Mouse (Mus musculus) urinary bladder, adult 18-20 months (tissue): ENCODE measurements at regions not wholly inside any gene's neighbourhood (a gene's known extent, or its start where the extent isn't known, plus 50 kb on each side); places are given as distances from the start of the nearest gene placed in this dataset.
A peak's percentile ranks its signal among the peaks of the same experiment; 100 is the strongest.
"Not testable (repeated sequence)": the region's sequence is repeated elsewhere in the genome, so short reads cannot be mapped to it uniquely, and the experiment has no call there.

ENCODE experiments used
- DNase-seq, 2 experiments: peaks; one replicate each; pipeline ENCODE4 v3.0.0; 2022; ENCODE audit warnings: low spot score in 2 of 2, mixed read lengths in 2 of 2

DNA sequence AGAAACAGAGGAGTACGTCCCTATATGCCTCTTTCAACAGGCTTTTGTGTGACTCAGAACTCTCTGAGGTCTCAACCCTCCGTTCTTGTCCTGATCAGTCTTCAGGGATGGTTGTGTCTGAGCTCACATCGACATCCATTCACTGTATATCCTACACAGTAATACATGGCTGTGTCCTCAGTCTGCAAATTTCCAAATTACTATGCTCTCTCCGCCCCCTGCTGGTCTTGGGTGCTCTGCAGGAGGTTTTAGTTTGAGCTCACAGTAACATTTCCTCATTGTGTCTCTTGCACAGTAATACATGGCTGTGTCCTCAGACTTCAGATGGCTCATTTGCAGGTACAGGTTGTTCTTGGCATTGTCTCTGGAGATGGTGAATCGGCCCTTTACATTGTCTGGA, 53.5 kb downstream of the Adam6a start:
- not testable (repeated sequence) for DNase-seq

DNA sequence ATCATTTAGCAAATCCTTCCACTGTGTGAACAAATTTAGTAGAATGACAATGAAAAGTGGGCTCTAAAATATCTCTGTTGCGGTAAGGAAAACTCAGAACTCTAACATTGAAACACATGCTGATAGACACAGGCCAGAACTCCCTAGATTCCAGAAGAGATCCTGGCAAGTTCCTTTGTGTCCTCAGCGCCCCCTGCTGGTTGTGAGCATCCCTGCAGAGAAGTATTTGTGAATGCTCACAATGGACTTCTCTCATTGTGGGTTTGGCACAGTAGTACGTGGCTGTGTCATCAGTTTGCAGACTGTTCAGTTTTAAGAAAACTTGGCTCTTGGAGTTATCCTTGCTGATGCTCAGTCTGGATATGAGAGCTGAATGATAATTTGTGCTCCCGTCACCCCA, 67.2 kb downstream of the Adam6a start:
- peak in 1 of 2 experiments; percentile 13 for DNase-seq

DNA sequence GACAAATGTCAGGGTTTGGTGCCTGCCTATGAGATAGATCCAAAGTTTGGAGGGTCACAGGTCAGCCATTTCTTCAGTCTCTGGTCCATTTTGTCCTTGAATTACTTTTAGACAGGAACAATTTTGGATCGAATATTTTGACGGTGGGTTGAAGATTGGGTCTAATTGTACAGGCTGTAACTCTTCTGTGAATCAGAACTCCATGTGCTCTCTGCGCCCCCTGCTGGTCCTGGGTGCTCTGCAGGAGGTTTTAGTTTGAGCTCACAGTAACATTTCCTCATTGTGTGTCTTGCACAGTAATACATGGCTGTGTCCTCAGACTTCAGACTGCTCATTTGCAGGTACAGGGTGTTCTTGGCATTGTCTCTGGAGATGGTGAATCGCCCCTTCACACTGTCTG, 81.5 kb downstream of the Adam6a start:
- DNase-seq = not testable (repeated sequence)

DNA sequence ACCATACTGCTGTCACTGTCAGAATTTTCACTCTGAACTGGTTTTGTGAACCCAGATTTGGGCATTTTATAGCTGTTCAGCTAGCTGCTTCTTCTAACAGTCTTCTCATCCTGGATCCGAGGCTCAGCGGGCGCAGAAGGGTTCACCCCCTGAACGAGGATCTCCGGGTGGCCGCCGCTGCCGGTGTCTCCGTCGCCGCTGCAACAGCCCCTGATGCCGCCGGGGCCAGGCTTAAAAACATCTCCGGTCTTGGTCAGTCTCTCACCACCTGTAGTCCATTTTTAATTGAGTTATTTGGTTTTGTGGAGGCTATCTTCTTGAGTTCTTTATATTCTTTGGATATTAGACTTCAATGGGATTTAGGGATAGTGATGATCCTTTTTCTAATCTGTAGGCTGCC, 87.1 kb downstream of the Adam6a start:
- not testable (repeated sequence) for DNase-seq
